Mouse (Mus musculus): Measurements from ENCODE around the gene Zfp213. TPM values are rescaled to one million over a fixed set of nuclear protein-coding genes. Genes with fewer than 3 reads are reported as not detected.

Gene Zfp213
- polyA plus RNA-seq, 1 experiment from 2014 or later, result 16.9 TPM

DNA sequence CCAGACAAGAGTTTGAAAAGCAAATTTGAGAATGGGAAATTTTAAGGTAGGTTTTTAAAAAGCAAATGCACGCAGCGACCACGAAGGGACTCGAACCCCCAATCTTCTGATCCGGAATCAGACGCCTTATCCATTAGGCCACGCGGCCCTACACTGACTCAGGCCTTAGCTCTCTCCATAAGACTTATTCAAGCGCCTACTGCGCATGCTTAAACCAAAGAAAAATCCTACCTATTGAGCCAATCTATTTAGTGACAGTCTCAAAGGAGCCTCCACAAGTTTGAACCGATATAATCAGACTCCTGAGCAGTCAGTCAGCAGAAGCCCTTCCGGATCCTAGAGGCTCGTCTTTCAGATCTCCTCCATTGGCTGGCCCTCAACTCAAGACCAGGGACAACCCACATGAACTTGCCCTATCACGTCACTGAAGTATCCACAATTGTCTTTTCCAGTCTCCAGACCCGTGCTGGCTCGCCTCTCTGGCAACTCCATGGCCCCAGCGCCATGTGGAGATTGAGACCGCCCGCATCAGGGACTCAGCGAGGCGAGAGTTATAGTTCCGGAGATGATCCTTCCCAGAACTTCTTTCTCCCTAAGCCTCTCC is 13.7 kb downstream of the Zfp213 start:
- WGBS, result under 1% methylated on average over 22 of the region's 22 CpGs
- H3K4me3 ChIP-seq (ENCODE audit: low read depth, low read length), result peak overlapping the region; percentile 54
- peak overlapping the region; percentile 55 for H3K9ac ChIP-seq (replicated peaks; ENCODE audit: low read depth, low read length)
- H3K36me3 ChIP-seq (ENCODE audit: control insufficient read depth, insufficient read depth, low read length), result no peaks in the 10 kb centered on the region
- H3K27ac ChIP-seq (ENCODE audit: low read depth, low read length), result peak overlapping the region; percentile 66
- peak overlapping the region; percentile 76 for H3K4me2 ChIP-seq (ENCODE audit: low read depth, low read length)
- peak; percentile 81 for ATAC-seq (ENCODE audit: low read depth)
- 0 out of 2 replicates have a peak, but pooled peaks cover 3% of the 10 kb centered on the region for H3K4me1 ChIP-seq (ENCODE audit: control insufficient read depth, insufficient read depth, low read length)
- no peaks in the 10 kb centered on the region for H3K9me3 ChIP-seq (ENCODE audit: control insufficient read depth, low read length)
- no peaks in the 10 kb centered on the region for H3K27me3 ChIP-seq (ENCODE audit: control insufficient read depth, insufficient read depth, low read length)

DNA sequence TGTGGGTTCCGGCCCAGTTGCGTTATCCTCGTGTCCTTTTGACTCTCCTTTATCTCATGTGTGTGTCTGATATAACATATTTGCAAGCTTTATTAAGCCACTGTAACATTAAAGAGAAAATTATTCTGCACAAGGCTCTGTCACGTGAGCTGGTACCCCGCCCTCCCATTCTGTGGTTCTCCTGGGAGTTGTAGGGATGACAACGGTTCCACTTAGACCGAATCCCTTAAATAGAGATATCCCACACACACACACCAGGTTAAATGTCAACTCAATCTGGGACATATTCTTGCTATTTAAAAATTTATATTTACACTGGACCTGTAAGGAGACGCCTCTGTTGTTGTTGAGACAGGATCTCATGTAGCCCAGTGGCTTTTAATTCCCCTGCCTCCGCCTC is 14.6 kb downstream of the Zfp213 start:
- ATAC-seq (ENCODE audit: low read depth), result no peak
- peak overlapping the region; percentile 34; the same call in 1 of the 2 replicates for H3K9ac ChIP-seq (replicated peaks; ENCODE audit: low read depth, low read length)
- H3K36me3 ChIP-seq (ENCODE audit: control insufficient read depth, insufficient read depth, low read length), result no peaks in the 10 kb centered on the region
- 0 out of 2 replicates have a peak, but pooled peaks cover 3% of the 10 kb centered on the region for H3K4me1 ChIP-seq (ENCODE audit: control insufficient read depth, insufficient read depth, low read length)
- H3K27me3 ChIP-seq (ENCODE audit: control insufficient read depth, insufficient read depth, low read length), result no peaks in the 10 kb centered on the region
- H3K4me2 ChIP-seq (ENCODE audit: low read depth, low read length), result peak overlapping the region; percentile 76
- no peaks in the 10 kb centered on the region for H3K9me3 ChIP-seq (ENCODE audit: control insufficient read depth, low read length)
- WGBS, result 5% methylated on average over 9 of the region's 9 CpGs
- no peak overlapping the region for H3K27ac ChIP-seq (ENCODE audit: low read depth, low read length)
- H3K4me3 ChIP-seq (ENCODE audit: low read depth, low read length), result peak overlapping the region; percentile 54

DNA sequence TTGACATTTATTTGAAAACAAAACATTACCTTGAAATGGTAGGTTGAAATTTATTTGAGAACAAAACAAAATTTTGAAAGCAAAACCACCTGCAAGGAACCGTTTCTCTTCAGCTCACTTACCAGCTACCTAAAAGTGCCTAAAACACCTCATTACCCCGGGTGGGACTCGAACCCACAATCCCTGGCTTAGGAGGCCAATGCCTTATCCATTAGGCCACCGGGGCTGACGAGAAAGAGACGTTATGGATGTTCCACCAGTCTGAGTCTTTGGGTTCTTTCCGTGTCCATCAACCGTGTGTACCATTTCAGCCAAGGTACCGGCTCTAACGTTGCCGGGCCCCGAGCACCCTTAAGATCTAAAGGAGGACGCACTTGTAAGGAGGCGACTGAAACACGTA is 15.4 kb downstream of the Zfp213 start:
- Histone ChIP-seq H3K4me2 (ENCODE audit: low read depth, low read length) (peak overlapping the region; percentile 76), H3K27me3 (ENCODE audit: control insufficient read depth, insufficient read depth, low read length) (no peaks in the 10 kb centered on the region), H3K27ac (ENCODE audit: low read depth, low read length) (no peak overlapping the region), H3K9me3 (ENCODE audit: control insufficient read depth, low read length) (no peaks in the 10 kb centered on the region), H3K9ac (replicated peaks; ENCODE audit: low read depth, low read length) (0 out of 2 replicates have a peak overlapping the region, but pooled peaks have one; percentile 17), H3K4me1 (ENCODE audit: control insufficient read depth, insufficient read depth, low read length) (0 out of 2 replicates have a peak, but pooled peaks cover 3% of the 10 kb centered on the region), H3K4me3 (ENCODE audit: low read depth, low read length) (peak overlapping the region; percentile 54), H3K36me3 (ENCODE audit: control insufficient read depth, insufficient read depth, low read length) (no peaks in the 10 kb centered on the region)
- ATAC-seq (ENCODE audit: low read depth), result peak; percentile 8
- 2% methylated on average over 15 of the region's 15 CpGs for WGBS

DNA sequence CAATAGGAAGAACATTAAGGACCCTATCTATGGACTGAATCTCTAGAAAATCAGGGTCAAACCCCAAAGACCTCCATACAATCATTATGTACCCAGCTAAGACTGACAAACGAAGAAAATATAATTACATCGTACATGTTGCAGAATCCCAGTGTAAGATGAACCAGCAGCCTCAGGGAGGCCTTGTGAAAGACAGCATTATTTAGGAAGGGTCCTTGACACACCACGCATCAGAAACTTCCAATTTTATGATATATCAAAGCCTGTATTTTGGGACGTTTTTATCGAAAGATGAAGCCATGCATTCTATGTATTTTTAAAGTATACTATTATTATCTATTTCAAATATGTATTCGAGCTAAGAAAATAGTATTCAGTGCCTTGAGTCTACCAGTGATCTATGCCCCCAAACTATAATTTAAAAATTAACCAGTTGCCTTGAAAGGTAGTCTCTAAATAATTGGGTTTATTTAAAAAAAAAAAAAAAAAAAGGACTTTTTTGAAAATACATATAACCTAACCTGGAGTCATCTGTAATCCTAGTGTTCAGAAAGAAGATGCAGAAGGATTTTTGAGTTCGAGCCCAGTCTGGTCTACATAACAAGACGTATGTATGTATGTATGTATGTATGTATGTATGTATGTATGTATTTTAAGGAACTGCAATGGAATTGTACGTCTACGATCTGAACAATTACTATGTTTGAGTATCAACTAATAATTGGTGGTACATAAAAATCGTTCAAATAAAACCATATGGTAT is 16.2 kb downstream of the Zfp213 start:
- Histone ChIP-seq H3K4me1 (ENCODE audit: control insufficient read depth, insufficient read depth, low read length) (0 out of 2 replicates have a peak, but pooled peaks cover 3% of the 10 kb centered on the region), H3K27ac (ENCODE audit: low read depth, low read length) (no peak overlapping the region), H3K27me3 (ENCODE audit: control insufficient read depth, insufficient read depth, low read length) (no peaks in the 10 kb centered on the region), H3K36me3 (ENCODE audit: control insufficient read depth, insufficient read depth, low read length) (no peaks in the 10 kb centered on the region), H3K9ac (replicated peaks; ENCODE audit: low read depth, low read length) (no peak overlapping the region), H3K9me3 (ENCODE audit: control insufficient read depth, low read length) (no peaks in the 10 kb centered on the region), H3K4me2 (ENCODE audit: low read depth, low read length) (no peak overlapping the region), H3K4me3 (ENCODE audit: low read depth, low read length) (peak overlapping the region; percentile 59)
- 59% methylated on average over 11 of the region's 11 CpGs for WGBS
- ATAC-seq (ENCODE audit: low read depth), result no peak

DNA sequence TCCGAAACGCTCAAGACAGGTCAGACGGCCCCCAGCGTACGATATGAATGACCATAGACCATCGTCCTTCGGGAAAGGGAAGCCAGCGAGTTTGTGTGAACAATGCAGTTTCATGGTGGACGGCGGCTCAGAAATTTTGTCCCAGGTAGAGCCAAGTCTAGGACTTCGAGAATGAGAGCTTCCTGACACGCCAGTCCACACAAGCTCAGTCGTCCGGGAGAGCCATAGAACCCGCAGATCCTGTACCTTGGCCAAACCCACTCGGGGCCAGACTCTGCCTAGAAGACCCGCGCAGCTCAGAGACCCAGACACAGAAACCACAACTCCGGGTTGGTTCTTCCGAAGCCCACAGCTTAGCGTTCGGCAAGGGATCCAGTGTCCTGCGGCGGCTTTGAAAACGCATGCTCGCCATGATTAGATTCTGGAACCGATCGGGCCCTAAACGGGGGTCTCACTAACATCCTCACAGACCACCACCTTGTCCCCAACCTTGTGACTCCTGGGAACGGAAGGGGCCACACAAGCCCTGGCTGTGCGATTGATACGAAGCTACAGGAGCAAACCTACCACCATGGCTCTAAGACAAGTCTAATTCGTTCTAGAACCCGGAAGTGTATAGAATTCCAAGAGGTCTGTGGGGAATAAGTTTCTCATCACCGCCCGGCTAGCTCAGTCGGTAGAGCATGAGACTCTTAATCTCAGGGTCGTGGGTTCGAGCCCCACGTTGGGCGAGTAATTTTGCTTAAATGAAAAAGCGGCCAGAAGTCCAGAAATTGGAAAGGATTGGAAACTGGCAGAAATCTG is 17.1 kb downstream of the Zfp213 start:
- Histone ChIP-seq H3K9me3 (ENCODE audit: control insufficient read depth, low read length) (no peaks in the 10 kb centered on the region), H3K27ac (ENCODE audit: low read depth, low read length) (peak overlapping the region; percentile 50; the same call in 1 of the 2 replicates), H3K4me1 (ENCODE audit: control insufficient read depth, insufficient read depth, low read length) (0 out of 2 replicates have a peak, but pooled peaks cover 3% of the 10 kb centered on the region), H3K4me3 (ENCODE audit: low read depth, low read length) (peak overlapping the region; percentile 59), H3K36me3 (ENCODE audit: control insufficient read depth, insufficient read depth, low read length) (no peaks in the 10 kb centered on the region), H3K27me3 (ENCODE audit: control insufficient read depth, insufficient read depth, low read length) (no peaks in the 10 kb centered on the region), H3K9ac (replicated peaks; ENCODE audit: low read depth, low read length) (peak overlapping the region; percentile 62), H3K4me2 (ENCODE audit: low read depth, low read length) (peak overlapping the region; percentile 57)
- ATAC-seq (ENCODE audit: low read depth), result peak; percentile 22
- 2% methylated on average over 42 of the region's 42 CpGs for WGBS

DNA sequence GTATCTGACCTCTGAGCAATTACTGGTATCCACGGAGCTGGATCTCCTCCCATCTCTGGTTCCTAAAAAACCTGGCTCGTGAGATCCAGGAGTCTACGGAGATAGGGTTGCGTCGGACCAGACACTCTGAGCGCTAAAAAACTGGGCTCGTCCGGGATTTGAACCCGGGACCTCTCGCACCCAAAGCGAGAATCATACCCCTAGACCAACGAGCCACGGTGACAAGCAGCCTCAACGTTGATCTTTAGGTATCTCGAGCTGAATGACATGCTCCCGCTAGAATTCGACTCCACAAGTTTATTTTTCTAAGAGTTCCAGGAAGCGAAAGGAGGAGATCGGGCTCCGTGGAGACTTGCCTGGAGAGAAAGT is 17.7 kb downstream of the Zfp213 start:
- Histone ChIP-seq H3K4me3 (ENCODE audit: low read depth, low read length) (peak overlapping the region; percentile 59), H3K4me1 (ENCODE audit: control insufficient read depth, insufficient read depth, low read length) (0 out of 2 replicates have a peak, but pooled peaks cover 3% of the 10 kb centered on the region), H3K36me3 (ENCODE audit: control insufficient read depth, insufficient read depth, low read length) (no peaks in the 10 kb centered on the region), H3K4me2 (ENCODE audit: low read depth, low read length) (peak overlapping the region; percentile 57), H3K9me3 (ENCODE audit: control insufficient read depth, low read length) (no peaks in the 10 kb centered on the region), H3K27ac (ENCODE audit: low read depth, low read length) (no peak overlapping the region), H3K27me3 (ENCODE audit: control insufficient read depth, insufficient read depth, low read length) (no peaks in the 10 kb centered on the region), H3K9ac (replicated peaks; ENCODE audit: low read depth, low read length) (peak overlapping the region; percentile 62)
- ATAC-seq (ENCODE audit: low read depth), result peak; percentile 39; the same call in 1 of the 2 replicates
- under 1% methylated on average over 20 of the region's 20 CpGs for WGBS

DNA sequence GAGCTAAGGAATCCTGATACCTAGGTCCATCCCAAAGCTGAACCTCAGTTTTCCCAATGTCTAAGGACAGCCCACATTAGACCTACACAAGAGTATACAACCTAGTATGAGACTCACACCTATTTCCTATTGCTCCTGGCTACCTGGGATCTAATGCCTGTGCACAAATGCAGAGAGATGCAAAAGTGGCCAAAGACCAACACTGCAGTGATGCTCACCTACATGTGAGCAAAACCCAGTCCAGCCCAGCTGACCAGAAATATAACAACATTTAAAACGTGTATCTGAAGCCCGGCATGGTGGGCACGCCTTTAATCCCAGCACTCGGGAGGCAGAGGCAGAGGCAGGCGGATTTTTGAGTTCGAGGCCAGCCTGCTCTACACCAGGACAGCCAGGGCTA is 18.2 kb downstream of the Zfp213 start:
- 15% methylated on average over 6 of the region's 6 CpGs for WGBS
- no peak for ATAC-seq (ENCODE audit: low read depth)
- H3K4me1 ChIP-seq (ENCODE audit: control insufficient read depth, insufficient read depth, low read length), result 0 out of 2 replicates have a peak, but pooled peaks cover 3% of the 10 kb centered on the region
- H3K9me3 ChIP-seq (ENCODE audit: control insufficient read depth, low read length), result no peaks in the 10 kb centered on the region
- no peak overlapping the region for H3K27ac ChIP-seq (ENCODE audit: low read depth, low read length)
- H3K36me3 ChIP-seq (ENCODE audit: control insufficient read depth, insufficient read depth, low read length), result no peaks in the 10 kb centered on the region
- H3K4me3 ChIP-seq (ENCODE audit: low read depth, low read length), result peak overlapping the region; percentile 59; the same call in 1 of the 2 replicates
- H3K4me2 ChIP-seq (ENCODE audit: low read depth, low read length), result peak overlapping the region; percentile 57; the same call in 1 of the 2 replicates
- no peak overlapping the region for H3K9ac ChIP-seq (replicated peaks; ENCODE audit: low read depth, low read length)
- H3K27me3 ChIP-seq (ENCODE audit: control insufficient read depth, insufficient read depth, low read length), result no peaks in the 10 kb centered on the region

DNA sequence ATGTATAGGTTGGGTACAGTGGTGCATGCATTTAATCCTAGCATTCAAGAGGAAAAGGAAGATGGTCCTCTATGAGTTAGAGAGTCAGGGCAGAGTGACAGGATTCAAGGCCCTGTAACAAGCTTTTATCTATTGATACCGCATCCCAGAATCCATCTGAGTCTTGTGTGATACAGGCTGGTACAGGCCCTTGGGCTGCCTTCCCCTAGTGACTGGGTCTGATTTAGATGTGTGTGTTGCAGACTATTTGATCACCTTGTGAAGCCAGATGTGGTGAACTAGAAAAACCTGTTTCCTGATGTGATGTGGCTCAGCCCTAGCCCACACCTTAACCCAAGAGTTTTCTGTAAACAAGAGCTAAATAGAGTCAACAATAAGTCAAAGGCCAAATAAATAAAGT is 19.3 kb downstream of the Zfp213 start:
- Histone ChIP-seq H3K4me2 (ENCODE audit: low read depth, low read length) (no peak overlapping the region), H3K27me3 (ENCODE audit: control insufficient read depth, insufficient read depth, low read length) (peaks cover 2% of the 10 kb centered on the region; the same call in 1 of the 2 replicates), H3K27ac (ENCODE audit: low read depth, low read length) (no peak overlapping the region), H3K9me3 (ENCODE audit: control insufficient read depth, low read length) (no peaks in the 10 kb centered on the region), H3K9ac (replicated peaks; ENCODE audit: low read depth, low read length) (no peak overlapping the region), H3K4me1 (ENCODE audit: control insufficient read depth, insufficient read depth, low read length) (0 out of 2 replicates have a peak, but pooled peaks cover 3% of the 10 kb centered on the region), H3K4me3 (ENCODE audit: low read depth, low read length) (no peak overlapping the region), H3K36me3 (ENCODE audit: control insufficient read depth, insufficient read depth, low read length) (no peaks in the 10 kb centered on the region)
- ATAC-seq (ENCODE audit: low read depth), result no peak
- 100% methylated on average over 1 of the region's 1 CpGs for WGBS
